Mouse (Mus musculus) right cerebral cortex, postnatal 36 days (tissue): ENCODE data around the gene Ofd1.

Source experiments
- DNase-seq, 2 experiments: peaks; one replicate each; pipeline ENCODE4 v3.0.0; 2022; ENCODE audit warnings: low spot score in 2 of 2, mixed read lengths in 1 of 2

The Ofd1 gene

GRCm38 (mm10) chrX:166440616-166441063 lies at the start of gene Ofd1:
Gene Ofd1, minus strand, starts transcription at chrX:166440704.
- peak; percentile 82 to 83 for DNase-seq

GRCm38 (mm10) chrX:166479365-166479983 lies 39.0 kb upstream of the Ofd1 start, which contains the start of gene Rab9:
Gene Rab9, minus strand, starts transcription at chrX:166479867.
- DNase-seq = peak; percentile 81 to 82

GRCm38 (mm10) chrX:166478631-166479364 lies 38.3 kb upstream of the Ofd1 start:
- DNase-seq = peak in 1 of 2 experiments; percentile 4

DNA sequence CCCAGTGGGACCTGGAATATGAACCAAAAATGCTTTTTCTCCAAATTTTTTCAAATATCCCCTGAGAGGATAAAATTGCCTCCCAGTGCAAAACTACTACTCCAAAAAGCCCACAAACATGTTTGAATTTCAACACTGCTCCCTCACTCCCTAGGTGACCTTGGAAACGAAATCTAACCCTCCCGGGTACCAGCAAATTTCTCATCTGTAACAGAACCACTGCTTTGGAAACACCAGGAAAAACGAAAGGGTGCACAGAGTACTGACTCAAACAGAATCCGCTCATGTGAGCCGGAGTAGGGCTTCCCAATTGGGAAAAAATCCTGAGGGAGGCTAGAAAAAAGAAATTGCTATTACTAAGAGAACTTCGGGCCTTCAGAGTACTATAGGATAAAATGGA lies 36.9 kb upstream of the Ofd1 start:
- no peak for DNase-seq

GRCm38 (mm10) chrX:166472612-166473011 lies 32.1 kb upstream of the Ofd1 start:
- DNase-seq = no peak

- no peak for DNase-seq
These were observed 27.8 kb upstream of the Ofd1 start for GRCm38 (mm10) chrX:166468321-166468720.

GRCm38 (mm10) chrX:166455525-166455924 lies 15.0 kb upstream of the Ofd1 start:
- DNase-seq = no peak

DNA sequence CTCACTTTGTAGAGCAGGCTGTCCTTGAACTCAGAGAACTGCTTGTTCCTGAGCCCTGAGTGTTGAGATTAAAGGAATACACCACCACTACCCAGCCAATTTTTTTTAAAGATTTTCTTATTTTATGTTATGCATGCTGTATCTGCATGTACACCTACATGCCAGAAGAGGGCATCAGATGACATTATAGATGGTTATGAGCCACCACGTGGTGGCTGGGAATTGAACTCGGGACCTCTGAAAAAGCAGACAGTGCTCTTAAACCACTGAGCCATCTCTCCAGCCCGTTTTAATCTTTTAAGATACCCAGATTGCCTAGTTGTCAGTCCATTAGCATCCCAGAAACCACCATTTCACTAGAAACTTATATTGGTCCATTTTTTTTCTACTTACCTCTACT lies 13.8 kb upstream of the Ofd1 start:
- DNase-seq = no peak

DNA sequence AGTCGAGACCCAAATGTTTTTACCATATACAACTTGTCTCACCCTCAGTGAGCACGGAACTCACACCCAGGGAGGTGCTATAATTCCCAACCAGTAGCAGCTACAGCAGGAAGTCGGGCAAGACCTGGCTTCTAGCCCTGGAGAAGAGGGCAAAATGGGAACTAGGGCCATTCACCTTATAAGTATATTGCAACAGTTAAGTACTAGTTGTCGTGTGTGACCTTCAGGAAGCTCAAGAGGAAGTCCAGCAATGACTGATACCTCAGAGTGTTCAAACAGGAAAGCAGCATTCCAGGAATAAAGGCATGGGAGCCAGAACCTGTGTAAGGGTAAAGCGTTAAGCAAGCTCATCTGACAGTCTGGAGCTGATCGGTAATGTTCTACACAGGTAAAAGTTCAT lies 13.0 kb upstream of the Ofd1 start:
- no peak for DNase-seq

GRCm38 (mm10) chrX:166444552-166444951 lies 4.0 kb upstream of the Ofd1 start:
- DNase-seq = no peak

- DNase-seq = no peak
These were observed 378 bp downstream of the Ofd1 start, which contains the start of gene Trappc2 for GRCm38 (mm10) chrX:166440036-166440615. Gene Trappc2, plus strand, starts transcription at chrX:166440574.

- no peak for DNase-seq
These were observed 5.7 kb downstream of the Ofd1 start for GRCm38 (mm10) chrX:166434812-166435211.

- DNase-seq = no peak
These were observed 24.3 kb downstream of the Ofd1 start for GRCm38 (mm10) chrX:166416196-166416595.

DNA sequence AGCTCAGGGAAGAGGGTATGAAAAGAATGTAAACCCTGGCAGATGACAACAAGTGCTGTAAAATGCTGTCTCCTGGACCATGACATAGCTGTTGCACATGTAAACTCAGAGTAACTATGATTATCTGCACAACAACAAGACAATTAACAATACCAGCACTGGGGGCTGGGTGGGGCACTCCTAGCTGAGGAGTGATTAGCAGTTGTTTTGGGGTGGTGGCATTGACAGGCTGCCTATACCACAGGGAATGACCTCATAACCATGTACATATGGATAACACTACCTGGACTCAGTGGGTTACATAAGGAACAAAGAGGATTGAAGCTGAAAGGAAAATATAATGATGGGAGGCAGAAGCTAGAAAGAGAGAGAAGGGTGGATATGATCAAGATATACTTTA lies 32.6 kb downstream of the Ofd1 start:
- no peak for DNase-seq

- no peak for DNase-seq
These were observed 46.8 kb downstream of the Ofd1 start for GRCm38 (mm10) chrX:166393753-166394152.

DNA sequence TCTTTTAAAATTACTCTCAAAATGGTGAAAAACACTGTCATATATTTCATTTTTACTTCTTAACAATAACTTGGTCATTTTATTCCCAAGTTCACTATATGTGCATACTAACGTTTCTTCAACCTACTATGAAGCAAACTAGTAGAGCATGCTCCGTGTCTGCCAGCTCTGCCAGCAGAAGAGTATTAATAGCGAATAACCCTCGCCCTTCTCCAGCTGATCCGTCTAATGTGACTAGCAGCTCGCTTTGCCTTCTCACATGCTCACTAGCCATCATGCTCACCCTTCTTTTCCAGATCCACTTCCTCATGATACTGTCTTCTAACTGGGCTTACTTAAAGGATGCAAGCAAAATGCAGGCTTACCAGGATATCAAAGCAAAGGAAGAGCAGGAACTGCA lies 53.8 kb downstream of the Ofd1 start:
- DNase-seq = no peak

DNA sequence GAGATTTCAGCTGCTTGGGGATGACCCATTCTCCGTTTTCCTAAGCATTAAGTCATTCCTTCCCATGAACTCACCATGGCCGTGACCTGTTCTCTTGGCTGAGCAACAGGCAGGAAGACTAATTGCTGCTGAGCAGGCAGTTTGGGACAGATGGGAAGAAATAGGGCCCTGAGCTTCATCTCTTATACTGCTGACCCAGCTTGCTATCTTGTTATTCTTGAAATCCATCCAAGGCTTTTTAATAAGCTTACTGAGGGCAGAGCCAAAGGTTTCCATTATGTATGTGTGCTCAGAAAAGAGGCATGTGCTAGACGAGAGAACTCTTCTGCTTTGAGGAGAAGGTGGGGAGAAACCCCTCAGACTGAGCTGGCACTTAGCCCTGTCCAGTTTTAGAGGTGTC lies 55.6 kb downstream of the Ofd1 start:
- DNase-seq = no peak

- DNase-seq = no peak
These were observed 56.9 kb downstream of the Ofd1 start for GRCm38 (mm10) chrX:166383606-166384005.

DNA sequence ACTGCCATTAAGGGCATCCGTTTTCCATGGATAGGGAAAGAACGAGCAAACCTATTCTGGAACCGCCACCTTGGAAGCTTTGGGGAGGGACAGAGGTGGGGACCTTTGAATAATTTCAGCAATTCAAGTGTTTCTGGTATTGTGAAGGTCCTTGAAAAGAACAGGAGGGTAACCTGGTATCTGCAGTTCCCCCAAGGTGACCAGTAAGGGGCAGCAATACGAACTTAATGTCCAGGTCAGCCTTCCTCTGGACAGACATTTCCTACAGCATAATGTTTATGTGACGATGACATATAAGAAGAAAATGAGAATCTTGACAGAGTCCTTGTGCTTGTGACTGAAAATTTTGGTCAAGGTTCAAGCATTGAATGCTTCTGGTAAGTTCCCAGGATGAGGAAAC lies 61.9 kb downstream of the Ofd1 start:
- DNase-seq = no peak

DNA sequence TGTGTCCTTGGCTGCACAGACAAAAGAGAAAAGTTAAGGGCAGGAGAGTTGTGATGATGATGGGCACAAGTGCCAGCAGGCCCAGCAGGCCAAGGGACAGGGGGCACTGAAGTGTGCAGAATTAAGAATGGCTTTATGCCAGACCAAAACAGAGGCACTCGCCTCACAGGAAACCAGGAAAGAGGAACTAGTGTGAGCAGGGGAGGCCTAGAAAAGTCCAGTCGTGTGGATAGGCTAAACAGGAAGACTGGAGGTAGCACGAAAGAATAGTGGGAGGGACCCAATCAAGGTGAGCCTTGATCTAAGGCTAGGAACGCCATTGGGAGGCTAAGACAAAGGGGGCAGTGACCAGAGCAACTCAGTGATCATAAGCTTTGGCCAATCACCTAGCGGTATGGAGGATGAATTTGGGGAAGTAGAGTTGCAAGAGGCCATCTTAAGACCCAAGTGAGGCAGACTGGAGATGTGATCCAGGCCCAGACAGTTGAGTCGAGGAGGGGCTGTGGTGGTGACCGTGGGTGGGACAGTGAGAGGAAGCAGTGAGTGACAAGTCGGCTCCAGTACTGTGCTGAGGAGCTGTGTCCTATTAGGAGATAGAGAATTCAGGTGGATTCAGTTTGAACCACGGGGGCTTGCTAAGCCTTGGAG lies 63.7 kb downstream of the Ofd1 start:
- no peak for DNase-seq

DNA sequence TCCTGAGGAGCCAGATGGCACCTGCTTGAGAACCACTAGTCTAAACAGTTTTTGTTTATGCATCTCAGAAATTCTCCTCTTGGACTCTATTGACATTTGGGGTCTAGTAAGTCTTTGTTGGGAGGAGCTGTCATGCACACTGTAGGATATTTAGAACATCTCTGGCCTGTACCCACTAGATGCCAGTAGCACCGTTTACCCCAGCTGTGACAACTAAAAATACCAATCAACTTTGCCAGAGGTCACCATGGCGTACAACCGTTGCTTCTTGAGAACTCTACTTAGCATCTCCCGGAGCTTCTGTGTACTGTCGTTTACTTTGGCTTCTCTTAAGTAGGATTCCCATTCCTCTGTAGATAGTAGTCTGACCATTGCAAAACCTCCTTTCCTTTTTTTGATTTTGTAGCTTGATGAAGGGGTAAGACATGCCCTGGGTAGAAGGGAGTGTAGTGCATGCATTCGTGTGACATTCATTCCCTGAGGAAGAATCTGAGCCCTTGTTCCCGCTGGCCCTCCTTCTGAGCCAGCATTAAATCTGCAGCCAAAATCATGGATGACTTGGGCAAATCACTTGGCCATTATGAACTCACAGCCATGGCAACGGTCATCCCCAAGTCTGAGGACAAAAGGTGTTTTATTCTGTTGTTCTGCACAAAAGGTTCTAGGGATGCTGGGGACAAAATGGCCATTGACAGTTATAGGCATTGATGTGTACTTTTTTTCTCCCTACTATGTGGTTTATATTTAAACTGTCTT lies 74.9 kb downstream of the Ofd1 start:
- no peak for DNase-seq

GRCm38 (mm10) chrX:166360455-166360854 lies 80.0 kb downstream of the Ofd1 start:
- peak; percentile 40 to 73 for DNase-seq
